Mouse (Mus musculus): ENCODE data around the gene Cdc42ep2. TPM values are rescaled to one million over a fixed set of nuclear protein-coding genes. Genes with fewer than 3 reads are reported as not detected.

Cdc42ep2 gene
- polyA plus RNA-seq, 1 experiment from 2014 or later, result 6.5 TPM

GRCm38 (mm10) chr19:5871683-5872082, 52.9 kb downstream of the Cdc42ep2 start:
- ATAC-seq, result no peak
- no peaks in the 10 kb centered on the region for H3K27me3 ChIP-seq
- TF ChIP-seq CTCF (IDR thresholded peaks at IDR 0.05), result no peak
- in situ Hi-C loops (cut with MboI; ENCODE audit: low pct_unique_long_range_greater_than_20kb), result no loop called here
- DNase-seq (ENCODE audit: low read depth, low spot score), result no peak
- ChIA-PET CTCF (no interaction called here), POLR2A (no interaction called here)

- DNase-seq (ENCODE audit: low read depth, low spot score), result no peak
Observed at GRCm38 (mm10) chr19:5871273-5871672, 53.3 kb downstream of the Cdc42ep2 start.

GRCm38 (mm10) chr19:5868096-5868495, 56.5 kb downstream of the Cdc42ep2 start:
- no peak for TF ChIP-seq CTCF (IDR thresholded peaks at IDR 0.05)
- in situ Hi-C loops (cut with MboI; ENCODE audit: low pct_unique_long_range_greater_than_20kb), result no loop called here
- ATAC-seq (no peak), DNase-seq (ENCODE audit: low read depth, low spot score) (no peak)
- ChIA-PET POLR2A (no interaction called here), CTCF (interaction anchor here (3.7 kb wide), 1 partner anchor 81 kb away, joined by 16 read pairs; no protein-coding TSS in a partner anchor)
- no peaks in the 10 kb centered on the region for H3K27me3 ChIP-seq

More at GRCm38 (mm10) chr19:5871273-5871672, 53.3 kb downstream of the Cdc42ep2 start:
- ChIA-PET CTCF (interaction anchor here (0.6 to 1.0 kb wide), 2 partner anchors 16 to 84 kb away, joined by 3 to 4 read pairs; no protein-coding TSS in a partner anchor), POLR2A (no interaction called here)
- no peak for ATAC-seq
- in situ Hi-C loops (cut with MboI; ENCODE audit: low pct_unique_long_range_greater_than_20kb), result no loop called here
- H3K27me3 ChIP-seq, result no peaks in the 10 kb centered on the region
- TF ChIP-seq CTCF (IDR thresholded peaks at IDR 0.05), result no peak

Other genes starting within 250 kb of the Cdc42ep2 start
- 45.5 TPM for gene Map3k11, start 236.1 kb downstream of the Cdc42ep2 start, polyA plus RNA-seq (2021)
- gene Pcnx3, start 235.9 kb downstream of the Cdc42ep2 start, polyA plus RNA-seq (2021), result 78.8 TPM
- 0.06 TPM for gene Kcnk7, start 220.4 kb downstream of the Cdc42ep2 start, polyA plus RNA-seq (2021)
- gene Ehbp1l1, start 198.5 kb downstream of the Cdc42ep2 start, polyA plus RNA-seq (2021), result 39.7 TPM
- gene Fam89b, start 195.2 kb downstream of the Cdc42ep2 start, polyA plus RNA-seq (2021), result 73.0 TPM
- gene Ltbp3, start 183.9 kb downstream of the Cdc42ep2 start, polyA plus RNA-seq (2021), result 747 TPM
- 117 TPM for gene Scyl1, start 153.4 kb downstream of the Cdc42ep2 start, polyA plus RNA-seq (2021)
- gene Frmd8, start 49.5 kb downstream of the Cdc42ep2 start, polyA plus RNA-seq (2021), result 30.4 TPM
- gene Slc25a45, start 47.0 kb downstream of the Cdc42ep2 start, polyA plus RNA-seq (2021), result 7.1 TPM
- 1.2 TPM for gene Tigd3, start 30.7 kb downstream of the Cdc42ep2 start, polyA plus RNA-seq (2021)
- gene Dpf2, start 11.8 kb downstream of the Cdc42ep2 start, polyA plus RNA-seq (2021), result 94.5 TPM
- gene Pola2, start 39.4 kb upstream of the Cdc42ep2 start, polyA plus RNA-seq (2021), result 24.0 TPM
- gene Slc22a20, start 61.3 kb upstream of the Cdc42ep2 start, polyA plus RNA-seq (2021), result not detected
- gene Capn1, start 91.1 kb upstream of the Cdc42ep2 start, polyA plus RNA-seq (2021), result 70.4 TPM
- gene Syvn1, start 121.8 kb upstream of the Cdc42ep2 start, polyA plus RNA-seq (2021), result 55.2 TPM
- gene Mrpl49, start 133.0 kb upstream of the Cdc42ep2 start, polyA plus RNA-seq (2021), result 68.9 TPM
- gene Fau, start 133.0 kb upstream of the Cdc42ep2 start, polyA plus RNA-seq (2021), result 1,123 TPM
- gene Znhit2, start 136.4 kb upstream of the Cdc42ep2 start, polyA plus RNA-seq (2021), result 38.3 TPM
- 21.5 TPM for gene Tm7sf2, start 143.6 kb upstream of the Cdc42ep2 start, polyA plus RNA-seq (2021)
- gene Vps51, start 152.4 kb upstream of the Cdc42ep2 start, polyA plus RNA-seq (2021), result 63.3 TPM
- gene Tmem262, start 155.2 kb upstream of the Cdc42ep2 start, polyA plus RNA-seq (2021), result 0.15 TPM
- 0.83 TPM for gene Gm28374, start 157.4 kb upstream of the Cdc42ep2 start, polyA plus RNA-seq (2021)
- gene Zfpl1, start 160.1 kb upstream of the Cdc42ep2 start, polyA plus RNA-seq (2021), result 59.4 TPM
- 16.4 TPM for gene Cdca5, start 160.2 kb upstream of the Cdc42ep2 start, polyA plus RNA-seq (2021)
- 0.33 TPM for gene AC131692.1, start 169.6 kb upstream of the Cdc42ep2 start, polyA plus RNA-seq (2021)
- gene Naaladl1, start 181.0 kb upstream of the Cdc42ep2 start, polyA plus RNA-seq (2021), result 0.54 TPM
- 17.0 TPM for gene Sac3d1, start 193.8 kb upstream of the Cdc42ep2 start, polyA plus RNA-seq (2021)
- 40.4 TPM for gene Snx15, start 203.5 kb upstream of the Cdc42ep2 start, polyA plus RNA-seq (2021)
- gene Batf2, start 216.2 kb upstream of the Cdc42ep2 start, polyA plus RNA-seq (2021), result 0.08 TPM
- 122 TPM for gene Arl2, start 216.7 kb upstream of the Cdc42ep2 start, polyA plus RNA-seq (2021)